Mouse (Mus musculus): ENCODE measurements around the gene Xlr3a. TPM values are rescaled to one million over a fixed set of nuclear protein-coding genes. Genes with fewer than 3 reads are reported as not detected.

Gene Xlr3a
- polyA plus RNA-seq, 1 experiment: not detected

- no peak overlapping the region for H3K4me3 ChIP-seq (ENCODE audit: insufficient read depth, low read length)
- no peak overlapping the region for H3K27ac ChIP-seq (ENCODE audit: insufficient read depth, low read length)
- TF ChIP-seq POLR2A (IDR thresholded peaks at IDR 0.05; ENCODE audit: low read depth, low read length) (no peak), CTCF (IDR thresholded peaks at IDR 0.05; ENCODE audit: borderline replicate concordance, insufficient read depth, low read length) (no peak)
- H3K4me1 ChIP-seq (ENCODE audit: control insufficient read depth, insufficient read depth, low read length): no peaks in the 10 kb centered on the region
Observed at GRCm38 (mm10) chrX:73061528-73061927, 35.4 kb downstream of the Xlr3a start.

- no peak for TF ChIP-seq POLR2A (IDR thresholded peaks at IDR 0.05; ENCODE audit: low read depth, low read length)
- peak; percentile 86 for TF ChIP-seq CTCF (IDR thresholded peaks at IDR 0.05; ENCODE audit: borderline replicate concordance, insufficient read depth, low read length)
- Histone ChIP-seq H3K4me1 (ENCODE audit: control insufficient read depth, insufficient read depth, low read length) (no peaks in the 10 kb centered on the region), H3K27ac (ENCODE audit: insufficient read depth, low read length) (no peak overlapping the region), H3K4me3 (ENCODE audit: insufficient read depth, low read length) (no peak overlapping the region)
Observed at GRCm38 (mm10) chrX:73053860-73054563, 42.9 kb downstream of the Xlr3a start.

GRCm38 (mm10) chrX:73039666-73040065 lies 57.2 kb downstream of the Xlr3a start:
- H3K4me3 ChIP-seq (ENCODE audit: insufficient read depth, low read length): no peak overlapping the region
- no peaks in the 10 kb centered on the region for H3K4me1 ChIP-seq (ENCODE audit: control insufficient read depth, insufficient read depth, low read length)
- no peak overlapping the region for H3K27ac ChIP-seq (ENCODE audit: insufficient read depth, low read length)
- no peak for TF ChIP-seq POLR2A (IDR thresholded peaks at IDR 0.05; ENCODE audit: low read depth, low read length)
- TF ChIP-seq CTCF (IDR thresholded peaks at IDR 0.05; ENCODE audit: borderline replicate concordance, insufficient read depth, low read length): no peak

- Histone ChIP-seq H3K4me3 (ENCODE audit: insufficient read depth, low read length) (no peak overlapping the region), H3K27ac (ENCODE audit: insufficient read depth, low read length) (no peak overlapping the region), H3K4me1 (ENCODE audit: control insufficient read depth, insufficient read depth, low read length) (no peaks in the 10 kb centered on the region)
- TF ChIP-seq CTCF (IDR thresholded peaks at IDR 0.05; ENCODE audit: borderline replicate concordance, insufficient read depth, low read length) (no peak), POLR2A (IDR thresholded peaks at IDR 0.05; ENCODE audit: low read depth, low read length) (no peak)
Observed at GRCm38 (mm10) chrX:73038831-73039230, 58.1 kb downstream of the Xlr3a start.

GRCm38 (mm10) chrX:73037003-73037402 lies 59.9 kb downstream of the Xlr3a start, which contains the start of gene Pnma5:
TSS of gene Pnma5 (minus strand) at chrX:73037103.
- no peak within 1 kb of the TSS for H3K4me3 ChIP-seq (ENCODE audit: insufficient read depth, low read length)
- no peaks in the 10 kb centered on the region for H3K4me1 ChIP-seq (ENCODE audit: control insufficient read depth, insufficient read depth, low read length)
- no peak within 1 kb of the TSS for H3K27ac ChIP-seq (ENCODE audit: insufficient read depth, low read length)
- TF ChIP-seq POLR2A (IDR thresholded peaks at IDR 0.05; ENCODE audit: low read depth, low read length) (no peak), CTCF (IDR thresholded peaks at IDR 0.05; ENCODE audit: borderline replicate concordance, insufficient read depth, low read length) (no peak)

Other genes with a start within 250 kb of the Xlr3a start
- gene Cetn2, start 178.7 kb downstream of the Xlr3a start, polyA plus RNA-seq (2011; ENCODE audit: insufficient read length, low read depth, missing spikeins): 30.5 and 32.0 TPM in 2 replicates
- gene Nsdhl, start 178.5 kb downstream of the Xlr3a start, polyA plus RNA-seq (2011; ENCODE audit: insufficient read length, low read depth, missing spikeins): 36.8 and 43.6 TPM in 2 replicates
- gene Zfp185, start 109.8 kb downstream of the Xlr3a start, polyA plus RNA-seq (2011; ENCODE audit: insufficient read length, low read depth, missing spikeins): 0.78 and 2.7 TPM in 2 replicates
- not detected in 2 replicates for gene Pnma5, start 60.0 kb downstream of the Xlr3a start, polyA plus RNA-seq (2011; ENCODE audit: insufficient read length, low read depth, missing spikeins)
- gene Pnma3, start 32.3 kb downstream of the Xlr3a start, polyA plus RNA-seq (2011; ENCODE audit: insufficient read length, low read depth, missing spikeins): not detected in 2 replicates
- gene Xlr4a, start 14.6 kb downstream of the Xlr3a start, polyA plus RNA-seq (2011; ENCODE audit: insufficient read length, low read depth, missing spikeins): not detected in 2 replicates
- not detected in 2 replicates for gene Gm14685, start 20.0 kb upstream of the Xlr3a start, polyA plus RNA-seq (2011; ENCODE audit: insufficient read length, low read depth, missing spikeins)
- gene Xlr5b, start 51.7 kb upstream of the Xlr3a start, polyA plus RNA-seq (2011; ENCODE audit: insufficient read length, low read depth, missing spikeins): not detected in 2 replicates
- not detected in 2 replicates for gene DXBay18, start 52.4 kb upstream of the Xlr3a start, polyA plus RNA-seq (2011; ENCODE audit: insufficient read length, low read depth, missing spikeins)
- not detected in 2 replicates for gene Spin2d, start 79.9 kb upstream of the Xlr3a start, polyA plus RNA-seq (2011; ENCODE audit: insufficient read length, low read depth, missing spikeins)
- gene Xlr3b, start 95.1 kb upstream of the Xlr3a start, polyA plus RNA-seq (2011; ENCODE audit: insufficient read length, low read depth, missing spikeins): 2.5 and 2.9 TPM in 2 replicates
- not detected in 2 replicates for gene Xlr4b, start 117.2 kb upstream of the Xlr3a start, polyA plus RNA-seq (2011; ENCODE audit: insufficient read length, low read depth, missing spikeins)
- gene F8a, start 131.2 kb upstream of the Xlr3a start, polyA plus RNA-seq (2011; ENCODE audit: insufficient read length, low read depth, missing spikeins): 2.8 and 4.0 TPM in 2 replicates
- gene Xlr4c, start 146.0 kb upstream of the Xlr3a start, polyA plus RNA-seq (2011; ENCODE audit: insufficient read length, low read depth, missing spikeins): not detected in 2 replicates
- gene Xlr3c, start 168.3 kb upstream of the Xlr3a start, polyA plus RNA-seq (2011; ENCODE audit: insufficient read length, low read depth, missing spikeins): not detected in 2 replicates
- not detected in 2 replicates for gene Xlr5a, start 195.9 kb upstream of the Xlr3a start, polyA plus RNA-seq (2011; ENCODE audit: insufficient read length, low read depth, missing spikeins)
- not detected in 2 replicates for gene Xlr5c, start 195.9 kb upstream of the Xlr3a start, polyA plus RNA-seq (2011; ENCODE audit: insufficient read length, low read depth, missing spikeins)
- gene Gm45015, start 239.7 kb upstream of the Xlr3a start, polyA plus RNA-seq (2011; ENCODE audit: insufficient read length, low read depth, missing spikeins): not detected in 2 replicates
- 35.4 and 42.6 TPM in 2 replicates for gene Zfp275, start 245.5 kb upstream of the Xlr3a start, polyA plus RNA-seq (2011; ENCODE audit: insufficient read length, low read depth, missing spikeins)

Data from embryonic fibroblast, embryonic 13.5 days (primary cell).